Mouse (Mus musculus) midbrain, embryonic 14.5 days (tissue): ENCODE measurements at regions not wholly inside any gene's neighbourhood (a gene's known extent, or its start where the extent isn't known, plus 50 kb on each side); places are given as distances from the start of the nearest gene placed in this dataset.
"Not testable (repeated sequence)": the region's sequence is repeated elsewhere in the genome, so short reads cannot be mapped to it uniquely, and the experiment has no call there.

Source experiments
- ATAC-seq: fragments of 200-750 bp; cut with Nextera tagmentation; 2 replicates; pipeline ENCODE4 v1.8.0; 2017; ENCODE audit warnings: moderate number of reproducible peaks, moderate library complexity; ENCODE audit not compliant: low FRiP score, low TSS enrichment
- DNase-seq: peaks from one replicate; pipeline ENCODE4 v3.0.0-alpha.2; 2015
- H3K27ac ChIP-seq: fragments of 300-500 bp; sonication (generic); replicated peaks from 2 replicates; pipeline ENCODE4 v1.5.1; 2014; ENCODE audit warnings: mild to moderate bottlenecking, low read depth, low read length, moderate library complexity
- H3K27me3 ChIP-seq: fragments of 300-500 bp; sonication (generic); 2 replicates; pipeline ENCODE4 v1.6.1; 2014; ENCODE audit warnings: low read length, control low read depth, mixed read lengths; ENCODE audit not compliant: control insufficient read depth, insufficient read depth
- H3K36me3 ChIP-seq: fragments of 300-500 bp; sonication (generic); 2 replicates; pipeline ENCODE4 v1.6.1; 2014; ENCODE audit warnings: low read length, control low read depth; ENCODE audit not compliant: control insufficient read depth, insufficient read depth
- H3K4me1 ChIP-seq: fragments of 300-500 bp; sonication (generic); 2 replicates; pipeline ENCODE4 v1.6.1; 2014; ENCODE audit warnings: mild to moderate bottlenecking, antibody characterized with exemption, low read length, control low read depth; ENCODE audit not compliant: control insufficient read depth, insufficient read depth
- H3K4me2 ChIP-seq: fragments of 300-500 bp; sonication (generic); 2 replicates; pipeline ENCODE4 v1.6.1; 2014; ENCODE audit warnings: mild to moderate bottlenecking, low read length, moderate library complexity
- H3K4me3 ChIP-seq: fragments of 300-500 bp; sonication (generic); replicated peaks from 2 replicates; pipeline ENCODE4 v1.5.1; 2014; ENCODE audit warnings: low read depth, low read length
- H3K9ac ChIP-seq: fragments of 300-500 bp; sonication (generic); replicated peaks from 2 replicates; pipeline ENCODE4 v1.6.1; 2014; ENCODE audit warnings: mild to moderate bottlenecking, low read length, moderate library complexity
- H3K9me3 ChIP-seq: fragments of 300-500 bp; sonication (generic); 2 replicates; pipeline ENCODE4 v1.6.1; 2016; ENCODE audit warnings: low read length, control low read depth, mixed read lengths; ENCODE audit not compliant: control insufficient read depth
- WGBS: fragments of 180-500 bp; shearing (Covaris S2); extraction: QIAGEN DNeasy Blood & Tissue Kit; methylation state at CpG from one replicate; pipeline ENCODE4 v1.1.7; 2014; 5-methylcytosine and 5-hydroxymethylcytosine counted together

DNA sequence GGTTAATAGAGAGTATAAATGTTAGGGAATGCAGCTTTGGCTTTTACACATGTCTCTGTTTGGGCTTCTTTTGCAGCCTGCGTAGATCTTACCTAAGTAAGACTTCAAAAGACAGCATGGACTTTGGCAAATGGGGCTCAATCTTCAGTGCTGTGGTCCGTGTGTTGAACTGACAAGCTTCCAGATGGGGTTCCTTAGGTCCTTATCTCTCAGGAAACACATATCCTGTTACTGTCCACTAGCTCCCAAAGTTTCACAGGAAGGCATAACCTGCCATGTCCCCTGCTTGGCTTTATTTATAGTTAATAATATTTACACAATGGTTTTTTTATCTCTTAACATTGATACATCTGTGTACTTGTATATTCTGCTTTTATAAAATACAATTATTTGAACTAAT lies 365.3 kb downstream of the Hdgfl1 start:
- Histone ChIP-seq H3K36me3 (no peaks in the 10 kb centered on the region), H3K4me3 (no peak overlapping the region), H3K27ac (no peak overlapping the region), H3K4me2 (no peak overlapping the region), H3K9ac (no peak overlapping the region), H3K27me3 (no peaks in the 10 kb centered on the region), H3K4me1 (no peaks in the 10 kb centered on the region), H3K9me3 (no peaks in the 10 kb centered on the region)
- 77% methylated on average over 2 of the region's 2 CpGs for WGBS
- ATAC-seq (no peak), DNase-seq (no peak)

DNA sequence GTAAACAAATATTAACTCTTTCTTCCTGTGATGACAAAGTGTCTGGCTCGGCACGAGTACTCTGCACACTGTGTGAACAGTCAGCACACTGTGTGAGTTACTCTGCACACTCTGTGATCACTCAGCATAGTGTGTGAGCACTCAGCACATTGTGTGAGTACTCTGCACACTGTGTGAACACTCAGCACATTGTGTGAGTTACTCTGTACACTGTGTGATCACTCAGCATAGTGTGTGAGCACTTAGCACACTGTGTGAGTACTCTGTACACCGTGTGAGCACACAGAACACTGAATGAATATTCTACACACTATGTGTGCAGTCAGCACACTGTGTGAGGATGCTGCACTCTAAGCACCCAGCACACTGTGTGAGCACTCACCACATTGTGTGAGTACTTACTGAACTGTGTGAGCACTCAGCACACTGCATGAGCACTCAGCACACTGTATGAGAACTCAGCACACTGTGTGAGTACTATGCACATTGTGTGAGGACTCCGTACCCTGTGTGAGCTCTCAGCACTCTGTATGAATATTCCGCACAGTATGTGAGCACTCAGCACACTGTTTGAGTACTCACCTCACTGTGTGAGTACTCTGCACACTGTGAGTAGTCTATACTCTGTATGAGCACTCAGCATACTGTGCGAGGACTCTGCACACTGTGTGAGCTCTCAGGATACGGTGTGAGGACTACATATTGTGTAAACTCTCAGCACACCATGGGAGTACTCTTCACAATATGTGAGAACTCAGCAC lies 381.9 kb downstream of the Hdgfl1 start:
- Histone ChIP-seq H3K4me1 (no peaks in the 10 kb centered on the region), H3K27ac (no peak overlapping the region), H3K4me3 (no peak overlapping the region), H3K27me3 (no peaks in the 10 kb centered on the region), H3K36me3 (no peaks in the 10 kb centered on the region), H3K9ac (no peak overlapping the region), H3K9me3 (no peaks in the 10 kb centered on the region), H3K4me2 (no peak overlapping the region)
- DNase-seq = no peak
- WGBS = 90% methylated on average over 7 of the region's 7 CpGs
- ATAC-seq = no peak; the same call in 1 of the 2 replicates

DNA sequence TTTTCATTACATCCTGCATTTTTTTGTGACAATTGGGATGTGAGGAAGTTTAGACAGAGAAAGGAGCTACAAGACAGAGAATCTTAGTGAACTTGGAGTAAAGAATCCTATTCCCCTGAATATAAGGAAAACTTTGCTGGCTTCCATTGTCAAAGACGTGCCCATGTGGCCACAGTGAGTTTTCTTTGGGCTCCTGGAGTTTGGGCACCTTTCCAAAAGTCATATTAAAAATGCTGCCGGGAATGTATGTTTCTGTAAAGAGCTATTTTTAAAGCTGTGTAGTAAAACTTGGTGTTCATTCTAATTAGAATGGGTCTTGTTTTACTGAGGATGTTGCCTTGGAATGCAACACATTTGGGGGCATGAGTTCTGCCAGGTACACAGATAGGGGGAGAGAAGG lies 387.3 kb downstream of the Hdgfl1 start:
- no peak overlapping the region for H3K4me3 ChIP-seq

DNA sequence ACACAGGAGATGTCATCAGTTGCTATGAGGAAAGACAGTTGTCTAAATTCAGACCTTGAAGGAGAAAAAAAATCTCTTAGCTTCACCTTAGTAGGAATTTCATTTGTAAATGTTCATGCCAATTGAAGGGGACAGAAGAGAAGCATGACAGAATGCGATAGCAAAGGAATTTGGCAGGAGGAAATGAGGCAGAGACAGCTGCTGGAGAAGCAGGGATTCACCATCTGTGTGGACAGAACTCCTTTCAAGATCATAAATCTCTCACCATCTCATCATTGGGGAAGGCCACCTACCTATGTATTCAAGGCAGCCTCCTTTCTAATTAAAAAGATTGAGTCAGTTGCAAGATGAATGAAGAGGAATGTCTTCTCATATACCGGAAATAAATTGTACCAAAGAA lies 387.8 kb downstream of the Hdgfl1 start:
- no peaks in the 10 kb centered on the region for H3K9me3 ChIP-seq
- no peaks in the 10 kb centered on the region for H3K36me3 ChIP-seq
- H3K27ac ChIP-seq = no peak overlapping the region
- no peak for ATAC-seq
- no peaks in the 10 kb centered on the region for H3K27me3 ChIP-seq
- 91% methylated on average over 2 of the region's 2 CpGs for WGBS
- H3K4me2 ChIP-seq = no peak overlapping the region
- H3K9ac ChIP-seq = no peak overlapping the region
- no peak overlapping the region for H3K4me3 ChIP-seq
- no peaks in the 10 kb centered on the region for H3K4me1 ChIP-seq
- DNase-seq = no peak

More for the DNA sequence above, 387.3 kb downstream of the Hdgfl1 start:
- no peaks in the 10 kb centered on the region for H3K27me3 ChIP-seq
- no peaks in the 10 kb centered on the region for H3K36me3 ChIP-seq
- no peak for DNase-seq
- no peak overlapping the region for H3K9ac ChIP-seq
- no peaks in the 10 kb centered on the region for H3K9me3 ChIP-seq
- no peak overlapping the region for H3K27ac ChIP-seq
- H3K4me1 ChIP-seq = no peaks in the 10 kb centered on the region
- no peak for ATAC-seq
- no peak overlapping the region for H3K4me2 ChIP-seq
- 81% methylated on average over 2 of the region's 2 CpGs for WGBS

DNA sequence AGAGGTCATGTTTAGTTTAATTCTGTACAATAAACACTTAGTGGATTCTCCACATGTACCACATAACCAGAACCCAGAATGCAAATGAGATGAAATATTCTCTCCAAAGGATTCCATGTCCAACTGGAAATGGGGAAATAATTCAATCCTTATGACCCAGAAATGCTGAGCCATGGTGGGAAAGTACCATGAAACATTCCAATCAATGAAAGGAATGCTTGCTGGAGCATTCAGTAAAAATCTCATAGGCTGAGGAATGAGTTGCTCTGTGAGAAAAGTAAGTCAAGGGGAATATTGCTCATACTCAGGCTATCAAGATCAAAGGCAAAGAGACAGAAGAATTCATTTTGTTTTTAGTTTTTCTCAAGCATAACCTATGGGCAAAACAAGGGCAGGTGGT lies 394.4 kb downstream of the Hdgfl1 start:
- Histone ChIP-seq H3K4me1 (no peaks in the 10 kb centered on the region), H3K4me2 (no peak overlapping the region), H3K27me3 (no peaks in the 10 kb centered on the region), H3K36me3 (no peaks in the 10 kb centered on the region), H3K9ac (no peak overlapping the region), H3K9me3 (no peaks in the 10 kb centered on the region), H3K4me3 (no peak overlapping the region), H3K27ac (no peak overlapping the region)
- no peak for DNase-seq
- no peak for ATAC-seq

DNA sequence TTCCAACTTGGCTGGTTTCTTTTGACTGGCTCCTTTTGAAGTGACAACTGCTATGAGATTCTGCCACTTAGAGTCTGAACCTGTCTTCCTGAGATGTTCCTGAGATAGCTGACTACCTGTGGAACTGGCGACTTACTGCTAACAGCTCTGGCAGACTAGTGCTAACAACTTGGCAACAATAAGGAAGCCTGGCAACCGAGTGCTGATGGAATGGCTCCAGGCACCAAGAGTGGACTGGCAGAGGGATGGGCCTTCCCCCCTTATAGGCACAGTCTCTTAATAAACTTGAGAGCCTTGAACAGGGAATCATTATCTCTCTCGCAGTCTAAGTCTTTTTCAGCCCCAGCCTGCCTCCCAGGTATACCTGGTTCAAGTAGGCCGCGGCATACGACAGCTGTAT lies 404.1 kb downstream of the Hdgfl1 start:
- not testable (repeated sequence) for H3K4me1 ChIP-seq, DNase-seq, H3K9ac ChIP-seq, ATAC-seq, H3K9me3 ChIP-seq, H3K36me3 ChIP-seq, H3K27ac ChIP-seq, H3K27me3 ChIP-seq, H3K4me2 ChIP-seq, H3K4me3 ChIP-seq
- WGBS = 91% methylated on average over 6 of the region's 6 CpGs

DNA sequence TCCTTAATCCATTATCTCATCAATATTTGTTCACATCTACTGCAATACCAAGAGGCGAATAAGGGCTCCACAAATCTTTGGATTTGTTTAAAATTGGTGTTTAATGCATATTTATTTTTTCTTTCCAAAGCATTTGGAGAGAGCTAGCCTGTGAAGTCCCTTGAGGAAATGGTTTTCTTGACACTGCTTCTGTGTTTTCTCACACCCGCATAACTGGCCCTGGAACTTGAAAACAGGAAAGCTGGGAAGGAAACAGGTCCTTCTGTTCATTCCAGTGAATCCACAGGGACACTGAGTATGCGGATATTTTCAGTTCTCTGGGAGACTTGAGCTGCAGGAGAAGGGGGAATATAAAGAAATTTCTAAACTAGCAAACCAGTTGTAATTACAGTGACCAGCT lies 413.6 kb downstream of the Hdgfl1 start:
- Histone ChIP-seq H3K9ac (no peak overlapping the region), H3K4me3 (no peak overlapping the region), H3K27ac (no peak overlapping the region), H3K27me3 (no peaks in the 10 kb centered on the region), H3K36me3 (no peaks in the 10 kb centered on the region), H3K9me3 (no peaks in the 10 kb centered on the region), H3K4me2 (no peak overlapping the region), H3K4me1 (no peaks in the 10 kb centered on the region)
- WGBS = 76% methylated on average over 3 of the region's 3 CpGs
- DNase-seq (no peak), ATAC-seq (no peak)

DNA sequence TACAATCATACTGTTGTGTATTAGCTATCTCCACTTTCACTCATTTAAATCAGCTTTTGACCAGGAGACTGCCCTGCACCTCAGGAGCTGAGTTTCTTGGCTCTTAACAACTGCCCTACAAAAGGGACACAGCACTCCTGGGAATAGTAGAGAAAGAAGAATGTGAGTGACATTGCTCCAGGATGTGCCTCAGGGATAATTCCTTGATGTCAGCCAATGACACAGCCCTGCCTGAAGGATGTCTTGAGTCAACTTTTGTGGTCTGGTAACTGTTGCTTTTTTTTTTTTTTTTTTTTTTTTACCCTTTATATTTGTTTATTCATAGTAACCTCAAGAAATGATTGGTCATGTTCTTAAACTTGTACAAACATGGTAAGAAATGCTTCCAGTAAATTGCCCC lies 415.5 kb downstream of the Hdgfl1 start:
- Histone ChIP-seq H3K36me3 (no peaks in the 10 kb centered on the region), H3K9me3 (no peaks in the 10 kb centered on the region), H3K27ac (no peak overlapping the region), H3K4me2 (no peak overlapping the region), H3K4me1 (no peaks in the 10 kb centered on the region), H3K27me3 (no peaks in the 10 kb centered on the region), H3K4me3 (no peak overlapping the region), H3K9ac (no peak overlapping the region)
- DNase-seq (no peak), ATAC-seq (no peak)

DNA sequence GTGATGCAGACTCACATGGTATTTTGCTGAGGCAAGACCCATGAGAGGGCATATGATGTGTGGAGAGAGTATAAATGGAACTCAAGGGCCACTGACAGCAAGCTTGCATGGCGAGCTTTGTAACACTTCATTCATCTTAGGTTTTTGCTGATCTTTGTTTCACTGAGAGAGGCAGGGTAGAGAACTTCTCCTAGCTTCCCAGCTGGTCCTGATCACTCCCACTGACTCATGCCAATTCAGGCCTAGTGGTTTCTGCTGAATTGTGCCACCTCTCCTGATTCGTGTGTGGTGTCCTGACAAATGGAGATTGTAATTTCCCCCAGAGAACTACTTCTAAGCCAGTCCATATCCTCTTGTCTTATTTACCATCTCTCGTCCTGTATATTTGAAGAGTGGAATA lies 419.5 kb downstream of the Hdgfl1 start:
- Histone ChIP-seq H3K9me3 (no peaks in the 10 kb centered on the region), H3K27me3 (no peaks in the 10 kb centered on the region), H3K27ac (no peak overlapping the region), H3K9ac (no peak overlapping the region), H3K4me2 (no peak overlapping the region), H3K4me1 (no peaks in the 10 kb centered on the region), H3K4me3 (no peak overlapping the region), H3K36me3 (no peaks in the 10 kb centered on the region)
- ATAC-seq (no peak), DNase-seq (no peak)
- WGBS = 90% methylated on average over 3 of the region's 3 CpGs
